Mouse (Mus musculus): Measurements from ENCODE around the gene Ulbp1.
"Not testable (repeated sequence)": the region's sequence is repeated elsewhere in the genome, so short reads cannot be mapped to it uniquely, and the experiment has no call there.

The Ulbp1 gene

GRCm38 (mm10) chr10:7473197-7473889 is at the start of gene Ulbp1:
Ulbp1 (minus strand) TSS chr10:7473638.
- DNase-seq: peak; percentile 61 to 64

GRCm38 (mm10) chr10:7498180-7498579 is 24.7 kb upstream of the Ulbp1 start:
- not testable (repeated sequence) for DNase-seq

GRCm38 (mm10) chr10:7492384-7492783 is 18.9 kb upstream of the Ulbp1 start:
- not testable (repeated sequence) for DNase-seq

GRCm38 (mm10) chr10:7483650-7484049 is 10.2 kb upstream of the Ulbp1 start:
- no peak for DNase-seq

- DNase-seq: peak in 1 of 2 experiments; percentile 13
Measured at GRCm38 (mm10) chr10:7474225-7474624, 787 bp upstream of the Ulbp1 start.

- DNase-seq: no peak
Measured at GRCm38 (mm10) chr10:7471664-7472063, 1.8 kb downstream of the Ulbp1 start.

GRCm38 (mm10) chr10:7470457-7470856 is 3.0 kb downstream of the Ulbp1 start:
- no peak for DNase-seq

GRCm38 (mm10) chr10:7469716-7470414 is 3.6 kb downstream of the Ulbp1 start:
- peak; percentile 21 to 67 for DNase-seq

GRCm38 (mm10) chr10:7462006-7462405 is 11.4 kb downstream of the Ulbp1 start:
- DNase-seq: peak in 1 of 2 experiments; percentile 16

- no peak for DNase-seq
Measured at GRCm38 (mm10) chr10:7438928-7439327, 34.5 kb downstream of the Ulbp1 start.

- no peak for DNase-seq
Measured at GRCm38 (mm10) chr10:7393143-7394035, 80.0 kb downstream of the Ulbp1 start.

GRCm38 (mm10) chr10:7391935-7392930 is 81.2 kb downstream of the Ulbp1 start:
- peak in 1 of 2 experiments; percentile 8 for DNase-seq

GRCm38 (mm10) chr10:7391561-7391934 is 81.9 kb downstream of the Ulbp1 start:
- no peak for DNase-seq

- peak in 1 of 2 experiments; percentile 27 for DNase-seq
Measured at GRCm38 (mm10) chr10:7391108-7391507, 82.3 kb downstream of the Ulbp1 start.

All from spleen, adult 18-20 months (tissue).